Mouse (Mus musculus): Measurements from ENCODE around the gene Szrd1.
A peak's percentile ranks its signal among the peaks of the same experiment; 100 is the strongest.
"Not testable (repeated sequence)": the region's sequence is repeated elsewhere in the genome, so short reads cannot be mapped to it uniquely, and the experiment has no call there.

The Szrd1 gene

GRCm38 (mm10) chr4:141147112-141148008 lies 7.8 kb upstream of the Szrd1 start, which contains the start of gene Fbxo42:
TSS of gene Fbxo42 (plus strand) at chr4:141147913.
- peak; percentile 93 for DNase-seq

- no peak for DNase-seq
These were observed 7.0 kb upstream of the Szrd1 start for GRCm38 (mm10) chr4:141146491-141147033.

GRCm38 (mm10) chr4:141145124-141145523 lies 5.5 kb upstream of the Szrd1 start:
- not testable (repeated sequence) for DNase-seq

GRCm38 (mm10) chr4:141142285-141142811 lies 2.8 kb upstream of the Szrd1 start:
- peak; percentile 90 for DNase-seq

- no peak for DNase-seq
These were observed 1.4 kb upstream of the Szrd1 start for GRCm38 (mm10) chr4:141140967-141141366.

GRCm38 (mm10) chr4:141140354-141140753 lies 779 bp upstream of the Szrd1 start:
- DNase-seq, result not testable (repeated sequence)

- no peak for DNase-seq
These were observed 1.0 kb downstream of the Szrd1 start for GRCm38 (mm10) chr4:141138425-141139115.

GRCm38 (mm10) chr4:141137740-141138139 lies 1.8 kb downstream of the Szrd1 start:
- not testable (repeated sequence) for DNase-seq

GRCm38 (mm10) chr4:141136126-141136525 lies 3.4 kb downstream of the Szrd1 start:
- no peak for DNase-seq

GRCm38 (mm10) chr4:141134751-141135530 lies 4.6 kb downstream of the Szrd1 start:
- DNase-seq, result peak; percentile 42

- no peak for DNase-seq
These were observed 5.5 kb downstream of the Szrd1 start for GRCm38 (mm10) chr4:141134031-141134441.

GRCm38 (mm10) chr4:141133227-141133626 lies 6.3 kb downstream of the Szrd1 start:
- DNase-seq, result no peak

GRCm38 (mm10) chr4:141132191-141132590 lies 7.4 kb downstream of the Szrd1 start:
- peak; percentile 54 for DNase-seq

- peak; percentile 80 for DNase-seq
These were observed 8.0 kb downstream of the Szrd1 start for GRCm38 (mm10) chr4:141131531-141132061.

- DNase-seq, result peak; percentile 77
These were observed 8.8 kb downstream of the Szrd1 start for GRCm38 (mm10) chr4:141130704-141131342.

GRCm38 (mm10) chr4:141129190-141129710 lies 10.3 kb downstream of the Szrd1 start:
- no peak for DNase-seq

GRCm38 (mm10) chr4:141123065-141123464 lies 16.5 kb downstream of the Szrd1 start:
- DNase-seq, result no peak

- no peak for DNase-seq
These were observed 16.9 kb downstream of the Szrd1 start for GRCm38 (mm10) chr4:141122663-141123062.

GRCm38 (mm10) chr4:141120700-141121099 lies 18.9 kb downstream of the Szrd1 start:
- DNase-seq, result peak; percentile 67

- DNase-seq, result no peak
These were observed 20.9 kb downstream of the Szrd1 start for GRCm38 (mm10) chr4:141118691-141119090.

- DNase-seq, result no peak
These were observed 24.2 kb downstream of the Szrd1 start for GRCm38 (mm10) chr4:141115398-141115797.
